9 mouse cellular contexts compared by ENCODE assay signal in the genomic region with DNA sequence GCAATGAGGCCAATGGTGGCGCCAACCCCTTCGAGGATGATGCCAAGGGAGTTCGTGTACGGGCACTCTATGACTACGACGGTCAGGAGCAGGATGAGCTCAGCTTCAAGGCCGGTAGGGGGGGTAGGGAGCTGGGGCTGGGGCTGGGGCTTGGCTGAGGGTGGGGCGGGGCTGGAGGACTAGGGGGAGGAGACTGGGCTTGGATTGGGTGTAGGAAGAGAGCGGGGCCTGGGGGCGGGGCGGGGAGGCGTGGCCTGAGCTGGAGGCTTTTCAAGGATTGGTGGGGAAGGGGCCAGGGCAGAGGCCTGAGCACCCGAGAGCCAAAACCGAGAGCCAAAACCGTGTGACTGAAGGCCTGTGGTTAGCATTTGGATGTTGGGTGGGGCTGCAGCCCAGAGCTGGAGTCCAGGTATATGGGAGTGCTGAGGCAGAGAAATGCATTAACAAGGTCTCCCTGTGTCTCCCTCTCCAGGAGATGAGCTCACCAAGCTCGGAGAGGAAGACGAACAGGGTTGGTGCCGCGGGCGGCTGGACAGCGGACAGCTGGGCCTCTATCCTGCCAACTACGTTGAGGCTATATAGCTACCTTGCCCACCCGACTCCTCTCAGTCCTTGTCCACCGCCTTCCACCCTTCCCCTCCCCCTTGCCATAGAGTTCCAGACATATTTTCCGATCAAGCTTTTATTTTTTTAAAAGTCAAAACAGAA. TPM values are rescaled to one million over a fixed set of nuclear protein-coding genes. Genes with fewer than 3 reads are reported as not detected.
DNase-seq lines count a peak whose midpoint lies in the region; ATAC-seq lines count a peak whose summit lies in the region.
"Had no signal": no experiment of that assay in that cellular context is flagged by ENCODE, and none has a peak within 500 bp of the region (broad histone marks: within the 10 kb centered on the region; RNA-seq: fewer than 3 reads in every experiment).

No protein-coding gene starts in this region.

- 7% methylated on average over 25 of the region's 25 CpGs for WGBS in embryonic facial prominence, embryonic 11.5 days
- WGBS in heart, embryonic 14.5 days = 4% methylated on average over 25 of the region's 25 CpGs
- WGBS in kidney, embryonic 16.5 days = 4% methylated on average over 24 of the region's 25 CpGs

- 0 out of 2 replicates have a peak, but pooled peaks cover 5% of the 10 kb centered on the region for H3K27me3 ChIP-seq in embryonic facial prominence, embryonic 11.5 days (ENCODE audit: control insufficient read depth, insufficient read depth, low read length)
- peaks cover 24% of the 10 kb centered on the region for H3K27me3 ChIP-seq in heart, embryonic 14.5 days (ENCODE audit: control insufficient read depth, insufficient read depth, low read length)
- no peaks in the 10 kb centered on the region for H3K27me3 ChIP-seq in kidney, embryonic 16.5 days (ENCODE audit: insufficient read depth, low read length)

- no peak overlapping the region for H3K9ac ChIP-seq in embryonic facial prominence, embryonic 11.5 days (replicated peaks; ENCODE audit: low read length)
- H3K9ac ChIP-seq in heart, embryonic 14.5 days (ENCODE audit: low read length) = no peak overlapping the region
- peak overlapping the region; percentile 51 for H3K9ac ChIP-seq in kidney, embryonic 16.5 days (replicated peaks; ENCODE audit: low read length)

- no peaks in the 10 kb centered on the region for H3K9me3 ChIP-seq in embryonic facial prominence, embryonic 11.5 days (replicated peaks; ENCODE audit: control insufficient read depth, low read length)
- H3K9me3 ChIP-seq in heart, embryonic 14.5 days (ENCODE audit: control insufficient read depth, low read length) = 0 out of 2 replicates have a peak, but pooled peaks cover 3% of the 10 kb centered on the region
- H3K9me3 ChIP-seq in kidney, embryonic 16.5 days (ENCODE audit: low read length) = no peaks in the 10 kb centered on the region

- DNase-seq in urinary bladder, postnatal 14 days (ENCODE audit: low spot score) = peak; percentile 72
- no peak for DNase-seq in urinary bladder, adult 2 months (ENCODE audit: low spot score)
- peak; percentile 93 for DNase-seq in embryonic facial prominence, embryonic 11.5 days (ENCODE audit: low spot score)
- peak; percentile 78 for DNase-seq in lung, postnatal 36 days
- peak; percentile 68 to 82 for DNase-seq in spleen, postnatal 4 days (ENCODE audit: low spot score in 2 of 2)
- no peak for DNase-seq in cerebellum, adult 8-10 months

- peak; percentile 86 for ATAC-seq in embryonic facial prominence, embryonic 11.5 days (replicated peaks; ENCODE audit: insufficient number of reproducible peaks, low FRiP score, low TSS enrichment, low read depth)
- ATAC-seq in heart, embryonic 14.5 days (ENCODE audit: insufficient number of reproducible peaks, insufficient read depth, low FRiP score, low read depth) = peak; percentile 81
- ATAC-seq in kidney, embryonic 16.5 days (ENCODE audit: low FRiP score, low TSS enrichment) = peak; percentile 88

- no peaks in the 10 kb centered on the region for H3K4me1 ChIP-seq in embryonic facial prominence, embryonic 11.5 days (ENCODE audit: control insufficient read depth, insufficient read depth, low read length)
- peaks cover 4 to 10% of the 10 kb centered on the region in 2 experiments; a peak in 3 of 4 replicates for H3K4me1 ChIP-seq in heart, embryonic 14.5 days (ENCODE audit: control insufficient read depth in 2 of 2, insufficient read depth in 2 of 2, low read length in 2 of 2)
- peaks cover 13% of the 10 kb centered on the region for H3K4me1 ChIP-seq in kidney, embryonic 16.5 days (ENCODE audit: insufficient read depth, low read length)

- H3K36me3 ChIP-seq in embryonic facial prominence, embryonic 11.5 days (replicated peaks; ENCODE audit: control insufficient read depth, insufficient read depth, low read depth, low read length) = no peaks in the 10 kb centered on the region
- no peaks in the 10 kb centered on the region for H3K36me3 ChIP-seq in heart, embryonic 14.5 days (ENCODE audit: control insufficient read depth, insufficient read depth, low read length)
- no peaks in the 10 kb centered on the region for H3K36me3 ChIP-seq in kidney, embryonic 16.5 days (ENCODE audit: insufficient read depth, low read length)

- peak overlapping the region; percentile 17; the same call in 1 of the 2 replicates for H3K4me3 ChIP-seq in embryonic facial prominence, embryonic 11.5 days (ENCODE audit: low read depth, low read length)
- peak overlapping the region; percentile 17 to 33 for H3K4me3 ChIP-seq in heart, embryonic 14.5 days (ENCODE audit: control insufficient read depth in 1 of 2, insufficient read depth in 1 of 2, low read depth in 1 of 2, low read length in 2 of 2)
- H3K4me3 ChIP-seq in kidney, embryonic 16.5 days (ENCODE audit: low read length) = peak overlapping the region; percentile 37
- H3K4me3 ChIP-seq: erythroblast, embryonic 14.5 days had no signal

- H3K4me2 ChIP-seq in embryonic facial prominence, embryonic 11.5 days (ENCODE audit: low read depth, low read length) = peak overlapping the region; percentile 37
- peak overlapping the region; percentile 59 for H3K4me2 ChIP-seq in heart, embryonic 14.5 days (ENCODE audit: low read length)
- peak overlapping the region; percentile 66 for H3K4me2 ChIP-seq in kidney, embryonic 16.5 days (replicated peaks; ENCODE audit: low read depth, low read length)

- no peak overlapping the region for H3K27ac ChIP-seq in embryonic facial prominence, embryonic 11.5 days (replicated peaks; ENCODE audit: low read depth, low read length)
- H3K27ac ChIP-seq in heart, embryonic 14.5 days (replicated peaks in 1 of 2; ENCODE audit: control insufficient read depth in 1 of 2, insufficient read depth in 1 of 2, low read depth in 2 of 2, low read length in 2 of 2) = no peak overlapping the region
- H3K27ac ChIP-seq in kidney, embryonic 16.5 days (ENCODE audit: low read length) = no peak overlapping the region

RNA-seq across cellular contexts. Expression of gene Spdef, which starts 20.6 kb away (rescaled TPM):
- polyA plus RNA-seq in urinary bladder, adult 2 months (2012; rRNA removed) = 0.17 and 0.21 TPM in 2 replicates
- 0.18 TPM in 1 of 2 replicates, not detected in the other for polyA plus RNA-seq in embryonic facial prominence, embryonic 11.5 days (2014; fragmentation: Nextera tagmentation; extraction: Ambion mirVana)
- 0.14 and 0.16 TPM in 2 replicates for polyA plus RNA-seq in heart, embryonic 14.5 days (2014; fragmentation: Nextera tagmentation; extraction: Ambion mirVana)
- 0.18 and 0.31 TPM in 2 replicates for polyA plus RNA-seq in kidney, embryonic 16.5 days (2015; fragmentation: Nextera tagmentation; extraction: Ambion mirVana)
- polyA plus RNA-seq: erythroblast, embryonic 14.5 days had no signal

RNA-seq across cellular contexts. Expression of gene Pacsin1, which starts 52.8 kb away (rescaled TPM):
- polyA plus RNA-seq in urinary bladder, adult 2 months (2012; rRNA removed) = 0.67 and 0.96 TPM in 2 replicates
- 4.7 and 6.4 TPM in 2 replicates for polyA plus RNA-seq in embryonic facial prominence, embryonic 11.5 days (2014; fragmentation: Nextera tagmentation; extraction: Ambion mirVana)
- 0.43 and 0.94 TPM in 2 replicates for polyA plus RNA-seq in heart, embryonic 14.5 days (2014; fragmentation: Nextera tagmentation; extraction: Ambion mirVana)
- polyA plus RNA-seq in kidney, embryonic 16.5 days (2015; fragmentation: Nextera tagmentation; extraction: Ambion mirVana) = 1.4 and 1.7 TPM in 2 replicates

Comparison
In these comparisons a context has a peak if more than half of its experiments do, and no peak if none do; other contexts are left out.
1. DNase-seq: peak in urinary bladder, postnatal 14 days (single experiment), embryonic facial prominence, embryonic 11.5 days (single experiment), lung, postnatal 36 days (single experiment) and spleen, postnatal 4 days (2 of 2); none in urinary bladder, adult 2 months (single experiment) and cerebellum, adult 8-10 months (single experiment).
2. Peak in every context shown above with its lines, with median percentiles within 50 percentile points of each other: ATAC-seq, H3K4me2 ChIP-seq and H3K4me3 ChIP-seq.